Mouse (Mus musculus) lung, adult 10 weeks (tissue): Measurements from ENCODE around the gene Srp9. TPM values are rescaled to one million over a fixed set of nuclear protein-coding genes. Genes with fewer than 3 reads are reported as not detected.

Experiments used
- polyA plus RNA-seq: library from polyadenylated mRNA; stranded (reverse); fragments of 350-450 nt; fragmentation: Illumina TruSeq; extraction: RNeasy Lipid Tissue Mini Kit (QIAGEN cat#74804); gene quantifications from one replicate; pipeline ENCODE4 v1.2.3, GENCODE M21; 2014; ENCODE audit warnings: low read depth, low replicate concordance; ENCODE audit not compliant: insufficient read depth

The Srp9 gene
- 99.7 TPM for polyA plus RNA-seq

GRCm38 (mm10) chr1:182124506-182124905, at the start of gene Srp9:
Srp9 (plus strand) TSS chr1:182124737.

GRCm38 (mm10) chr1:182164386-182164785, 39.8 kb downstream of the Srp9 start, which contains the start of gene Vmn1r1:
Vmn1r1 (minus strand) TSS chr1:182164486.

Other genes starting within 250 kb of the Srp9 start
- 11.3 TPM for gene Enah, start 104.7 kb upstream of the Srp9 start, polyA plus RNA-seq
- not detected for gene Vmn1r1, start 39.7 kb downstream of the Srp9 start, polyA plus RNA-seq
- 90.4 TPM for gene Degs1, start 158.1 kb downstream of the Srp9 start, polyA plus RNA-seq
- gene Fbxo28, start 216.9 kb downstream of the Srp9 start, polyA plus RNA-seq, result 10.8 TPM